Mouse (Mus musculus): ENCODE measurements around the gene Zfp82.

Gene Zfp82

GRCm38 (mm10) chr7:30094646-30095429 is 22.1 kb upstream of the Zfp82 start, which contains the start of gene Zfp260:
Gene Zfp260 (plus strand): TSS chr7:30094777.
- no peak for TF ChIP-seq NANOG (IDR thresholded peaks at IDR 0.05; ENCODE audit: borderline replicate concordance, low read length)
- no peak for TF ChIP-seq CTCF (conservative IDR thresholded peaks at IDR 0.05; ENCODE audit: low read length)
- no peak for TF ChIP-seq POU5F1 (IDR thresholded peaks at IDR 0.05; ENCODE audit: borderline replicate concordance, low read length)
- H3K4me1 ChIP-seq (replicated peaks; ENCODE audit: low read depth, low read length): peaks cover 62% of the 10 kb centered on the region
- H3K9me3 ChIP-seq (ENCODE audit: low read length): no peaks in the 10 kb centered on the region
- H3K27me3 ChIP-seq (ENCODE audit: insufficient read depth, low read length): no peaks in the 10 kb centered on the region
- peak within 1 kb of the TSS; percentile 89 for H3K4me3 ChIP-seq (replicated peaks; ENCODE audit: low read length)
- peaks cover 3% of the 10 kb centered on the region; the same call in 1 of the 2 replicates for H3K36me3 ChIP-seq (ENCODE audit: insufficient read depth, low read length)

DNA sequence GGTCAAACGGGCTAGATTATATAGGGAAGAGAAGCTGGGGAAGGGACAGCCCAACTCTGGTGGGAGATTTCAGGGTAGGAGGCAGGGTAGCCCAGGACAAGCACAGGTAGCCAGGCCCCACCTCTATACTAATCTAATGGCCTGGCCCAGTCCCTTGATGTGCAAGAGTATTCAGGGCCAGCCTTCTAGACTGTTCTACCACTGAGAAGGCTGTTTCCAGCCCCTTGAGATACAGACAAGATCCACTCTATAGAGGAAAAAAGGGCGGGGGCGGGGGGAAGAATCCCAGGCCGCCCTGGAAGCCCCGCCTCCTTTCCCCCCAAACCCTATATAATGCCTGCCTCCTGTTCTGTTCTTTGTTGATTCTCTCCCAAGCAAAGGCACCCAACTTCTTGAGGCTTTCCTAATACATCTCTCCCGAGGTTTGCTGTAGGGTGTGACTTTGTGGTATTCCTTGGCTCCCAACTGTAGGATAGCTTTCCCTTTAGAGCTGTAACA is 21.3 kb upstream of the Zfp82 start:
- peak overlapping the region; percentile 89 for H3K4me3 ChIP-seq (replicated peaks; ENCODE audit: low read length)
- H3K9me3 ChIP-seq (ENCODE audit: low read length): no peaks in the 10 kb centered on the region
- H3K4me1 ChIP-seq (replicated peaks; ENCODE audit: low read depth, low read length): peaks cover 62% of the 10 kb centered on the region
- no peak for TF ChIP-seq POU5F1 (IDR thresholded peaks at IDR 0.05; ENCODE audit: borderline replicate concordance, low read length)
- no peak for TF ChIP-seq CTCF (conservative IDR thresholded peaks at IDR 0.05; ENCODE audit: low read length)
- TF ChIP-seq NANOG (IDR thresholded peaks at IDR 0.05; ENCODE audit: borderline replicate concordance, low read length): no peak
- H3K27me3 ChIP-seq (ENCODE audit: insufficient read depth, low read length): no peaks in the 10 kb centered on the region
- peaks cover 3% of the 10 kb centered on the region; the same call in 1 of the 2 replicates for H3K36me3 ChIP-seq (ENCODE audit: insufficient read depth, low read length)

DNA sequence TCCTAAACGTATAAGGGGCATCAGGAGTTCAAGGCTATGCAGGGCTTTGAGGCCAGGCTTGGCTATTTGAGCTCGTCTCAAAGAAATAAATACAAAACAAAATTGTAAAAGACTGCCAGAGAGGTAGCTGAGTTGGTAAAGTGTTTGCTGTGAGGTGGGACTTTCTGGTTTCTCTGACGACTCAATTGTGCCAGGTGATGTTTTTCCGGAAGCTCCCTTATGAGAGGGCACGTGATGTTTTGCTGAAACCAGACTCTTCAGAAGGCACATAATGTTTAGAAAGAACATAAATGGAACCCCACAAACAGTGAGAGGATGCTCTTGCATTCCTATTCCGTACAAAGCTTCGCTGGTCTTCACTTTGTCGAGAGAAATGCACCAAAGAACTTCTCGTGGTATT is 20.0 kb upstream of the Zfp82 start:
- Histone ChIP-seq H3K4me3 (replicated peaks; ENCODE audit: low read length) (no peak overlapping the region), H3K9me3 (ENCODE audit: low read length) (no peaks in the 10 kb centered on the region), H3K36me3 (ENCODE audit: insufficient read depth, low read length) (0 out of 2 replicates have a peak, but pooled peaks cover 3% of the 10 kb centered on the region), H3K4me1 (replicated peaks; ENCODE audit: low read depth, low read length) (peaks cover 64% of the 10 kb centered on the region), H3K27me3 (ENCODE audit: insufficient read depth, low read length) (no peaks in the 10 kb centered on the region)
- no peak for TF ChIP-seq CTCF (conservative IDR thresholded peaks at IDR 0.05; ENCODE audit: low read length)
- TF ChIP-seq NANOG (IDR thresholded peaks at IDR 0.05; ENCODE audit: borderline replicate concordance, low read length): no peak
- no peak for TF ChIP-seq POU5F1 (IDR thresholded peaks at IDR 0.05; ENCODE audit: borderline replicate concordance, low read length)

DNA sequence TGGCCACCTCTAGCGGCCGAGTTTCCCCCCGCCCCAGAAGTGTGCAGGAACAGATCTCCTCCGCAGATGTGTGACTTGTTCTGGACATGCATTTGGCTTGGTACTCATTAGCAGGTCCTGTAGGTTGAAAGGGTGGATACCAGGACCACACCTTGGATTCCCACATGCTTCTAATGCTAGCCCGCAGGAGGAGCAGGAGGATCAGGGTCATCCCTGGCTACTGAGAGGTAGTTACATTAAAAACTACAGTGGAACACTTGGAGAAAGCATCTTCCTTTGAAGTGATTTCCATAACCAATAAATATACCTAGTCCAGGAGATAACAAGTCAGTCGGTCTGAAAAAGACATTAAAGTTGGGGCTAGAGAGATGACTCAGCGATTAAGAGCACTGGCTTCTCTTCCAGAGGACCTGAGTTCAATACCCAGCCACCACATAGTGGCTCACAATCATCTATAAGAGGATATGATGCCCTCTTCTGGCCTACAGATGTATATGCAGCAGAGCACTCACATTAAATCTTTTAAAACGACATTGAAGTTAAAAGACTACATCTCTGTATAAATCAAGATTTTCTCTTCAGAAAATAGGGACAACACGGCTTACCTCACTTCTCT is 18.4 kb upstream of the Zfp82 start:
- Histone ChIP-seq H3K36me3 (ENCODE audit: insufficient read depth, low read length) (peaks cover 11% of the 10 kb centered on the region), H3K27me3 (ENCODE audit: insufficient read depth, low read length) (no peaks in the 10 kb centered on the region), H3K9me3 (ENCODE audit: low read length) (no peaks in the 10 kb centered on the region), H3K4me3 (replicated peaks; ENCODE audit: low read length) (peak overlapping the region; percentile 94), H3K4me1 (replicated peaks; ENCODE audit: low read depth, low read length) (peaks cover 70% of the 10 kb centered on the region)
- TF ChIP-seq NANOG (IDR thresholded peaks at IDR 0.05; ENCODE audit: borderline replicate concordance, low read length) (no peak), CTCF (conservative IDR thresholded peaks at IDR 0.05; ENCODE audit: low read length) (peak; percentile 54), POU5F1 (IDR thresholded peaks at IDR 0.05; ENCODE audit: borderline replicate concordance, low read length) (no peak)

GRCm38 (mm10) chr7:30090092-30090969 is 17.6 kb upstream of the Zfp82 start, which contains the start of the genes Gm26920 and Zfp566:
Gene Gm26920 (minus strand): TSS chr7:30090410.
Gene Zfp566 (minus strand): TSS chr7:30090527.
- peak within 1 kb of the TSS; percentile 94 for H3K4me3 ChIP-seq (replicated peaks; ENCODE audit: low read length)
- H3K36me3 ChIP-seq (ENCODE audit: insufficient read depth, low read length): peaks cover 18% of the 10 kb centered on the region

GRCm38 (mm10) chr7:30089405-30089804 is 16.7 kb upstream of the Zfp82 start:
- TF ChIP-seq POU5F1 (IDR thresholded peaks at IDR 0.05; ENCODE audit: borderline replicate concordance, low read length) (no peak), CTCF (conservative IDR thresholded peaks at IDR 0.05; ENCODE audit: low read length) (no peak), NANOG (IDR thresholded peaks at IDR 0.05; ENCODE audit: borderline replicate concordance, low read length) (no peak)
- peak overlapping the region; percentile 94 for H3K4me3 ChIP-seq (replicated peaks; ENCODE audit: low read length)

More at GRCm38 (mm10) chr7:30090092-30090969, 17.6 kb upstream of the Zfp82 start, which contains the start of the genes Gm26920 and Zfp566:
- TF ChIP-seq POU5F1 (IDR thresholded peaks at IDR 0.05; ENCODE audit: borderline replicate concordance, low read length): no peak
- no peak for TF ChIP-seq CTCF (conservative IDR thresholded peaks at IDR 0.05; ENCODE audit: low read length)
- no peak for TF ChIP-seq NANOG (IDR thresholded peaks at IDR 0.05; ENCODE audit: borderline replicate concordance, low read length)
- H3K4me1 ChIP-seq (replicated peaks; ENCODE audit: low read depth, low read length): peaks cover 71% of the 10 kb centered on the region
- H3K9me3 ChIP-seq (ENCODE audit: low read length): no peaks in the 10 kb centered on the region
- H3K27me3 ChIP-seq (ENCODE audit: insufficient read depth, low read length): no peaks in the 10 kb centered on the region

GRCm38 (mm10) chr7:30086524-30086923 is 13.8 kb upstream of the Zfp82 start:
- H3K4me1 ChIP-seq (replicated peaks; ENCODE audit: low read depth, low read length): peaks cover 71% of the 10 kb centered on the region
- no peak for TF ChIP-seq POU5F1 (IDR thresholded peaks at IDR 0.05; ENCODE audit: borderline replicate concordance, low read length)
- TF ChIP-seq CTCF (conservative IDR thresholded peaks at IDR 0.05; ENCODE audit: low read length): no peak
- no peak for TF ChIP-seq NANOG (IDR thresholded peaks at IDR 0.05; ENCODE audit: borderline replicate concordance, low read length)
- no peaks in the 10 kb centered on the region for H3K9me3 ChIP-seq (ENCODE audit: low read length)
- H3K36me3 ChIP-seq (ENCODE audit: insufficient read depth, low read length): peaks cover 56% of the 10 kb centered on the region
- H3K27me3 ChIP-seq (ENCODE audit: insufficient read depth, low read length): no peaks in the 10 kb centered on the region
- H3K4me3 ChIP-seq (replicated peaks; ENCODE audit: low read length): peak overlapping the region; percentile 32; the same call in 1 of the 2 replicates

More at GRCm38 (mm10) chr7:30089405-30089804, 16.7 kb upstream of the Zfp82 start:
- Histone ChIP-seq H3K9me3 (ENCODE audit: low read length) (no peaks in the 10 kb centered on the region), H3K36me3 (ENCODE audit: insufficient read depth, low read length) (peaks cover 27% of the 10 kb centered on the region), H3K4me1 (replicated peaks; ENCODE audit: low read depth, low read length) (peaks cover 76% of the 10 kb centered on the region), H3K27me3 (ENCODE audit: insufficient read depth, low read length) (no peaks in the 10 kb centered on the region)
